Mouse (Mus musculus) midbrain, embryonic 15.5 days (tissue): ENCODE measurements at regions not wholly inside any gene's neighbourhood (a gene's known extent, or its start where the extent isn't known, plus 50 kb on each side); places are given as distances from the start of the nearest gene placed in this dataset.

ENCODE experiments used
- ATAC-seq: fragments of 200-750 bp; cut with Nextera tagmentation; replicated peaks from 2 replicates; pipeline ENCODE4 v1.8.0; 2017; ENCODE audit warnings: moderate TSS enrichment
- H3K27ac ChIP-seq: fragments of 300-500 bp; sonication (generic); 2 replicates; pipeline ENCODE4 v1.5.1; 2015; ENCODE audit warnings: mild to moderate bottlenecking, inconsistent platforms
- H3K27me3 ChIP-seq: fragments of 300-500 bp; sonication (generic); replicated peaks from 2 replicates; pipeline ENCODE4 v1.6.1; 2015; ENCODE audit warnings: inconsistent platforms
- H3K36me3 ChIP-seq: fragments of 300-500 bp; sonication (generic); replicated peaks from 2 replicates; pipeline ENCODE4 v1.6.1; 2015; ENCODE audit warnings: inconsistent platforms
- H3K4me1 ChIP-seq: fragments of 300-500 bp; sonication (generic); 2 replicates; pipeline ENCODE4 v1.6.1; 2015; ENCODE audit warnings: inconsistent platforms
- H3K4me2 ChIP-seq: fragments of 300-500 bp; sonication (generic); 2 replicates; pipeline ENCODE4 v1.6.1; 2015; ENCODE audit warnings: inconsistent platforms, mild to moderate bottlenecking, moderate library complexity
- H3K4me3 ChIP-seq: fragments of 300-500 bp; sonication (generic); 2 replicates; pipeline ENCODE4 v1.5.1; 2015; ENCODE audit warnings: mild to moderate bottlenecking, inconsistent platforms
- H3K9ac ChIP-seq: fragments of 300-500 bp; sonication (generic); 2 replicates; pipeline ENCODE4 v1.6.1; 2015; ENCODE audit warnings: mild to moderate bottlenecking, inconsistent platforms
- H3K9me3 ChIP-seq: fragments of 300-500 bp; sonication (generic); 2 replicates; pipeline ENCODE4 v1.6.1; 2016; ENCODE audit warnings: inconsistent platforms
- WGBS: fragments of 180-500 bp; shearing (Covaris S2); methylation state at CpG from one replicate; pipeline ENCODE4 v1.1.7; 2015; ENCODE audit warnings: mixed read lengths; 5-methylcytosine and 5-hydroxymethylcytosine counted together

DNA sequence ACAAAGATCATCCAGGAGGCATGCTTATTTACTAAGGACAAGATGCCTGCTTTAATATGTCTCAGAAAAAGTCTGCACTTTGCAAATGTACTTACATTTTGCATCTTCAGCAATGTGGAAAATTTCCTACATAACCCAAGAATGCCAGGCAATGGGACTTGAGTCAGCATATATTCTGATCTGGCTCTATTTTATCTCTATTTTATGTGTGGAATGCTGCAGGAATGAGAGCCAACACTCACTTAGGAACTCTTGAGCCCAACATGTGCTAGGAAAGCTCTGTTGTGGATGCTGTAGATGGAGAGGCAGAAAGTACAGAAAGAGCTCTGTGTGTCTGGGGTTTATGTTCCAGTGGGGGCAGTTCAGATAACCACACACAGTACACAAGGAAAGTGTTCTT is 99.0 kb upstream of the Cd93 start:
- H3K27ac ChIP-seq: no peak overlapping the region
- no peak for ATAC-seq
- no peaks in the 10 kb centered on the region for H3K9me3 ChIP-seq
- no peak overlapping the region for H3K4me3 ChIP-seq
- no peaks in the 10 kb centered on the region for H3K4me1 ChIP-seq
- no peak overlapping the region for H3K9ac ChIP-seq
- no peaks in the 10 kb centered on the region for H3K27me3 ChIP-seq
- no peak overlapping the region for H3K4me2 ChIP-seq
- H3K36me3 ChIP-seq: no peaks in the 10 kb centered on the region

DNA sequence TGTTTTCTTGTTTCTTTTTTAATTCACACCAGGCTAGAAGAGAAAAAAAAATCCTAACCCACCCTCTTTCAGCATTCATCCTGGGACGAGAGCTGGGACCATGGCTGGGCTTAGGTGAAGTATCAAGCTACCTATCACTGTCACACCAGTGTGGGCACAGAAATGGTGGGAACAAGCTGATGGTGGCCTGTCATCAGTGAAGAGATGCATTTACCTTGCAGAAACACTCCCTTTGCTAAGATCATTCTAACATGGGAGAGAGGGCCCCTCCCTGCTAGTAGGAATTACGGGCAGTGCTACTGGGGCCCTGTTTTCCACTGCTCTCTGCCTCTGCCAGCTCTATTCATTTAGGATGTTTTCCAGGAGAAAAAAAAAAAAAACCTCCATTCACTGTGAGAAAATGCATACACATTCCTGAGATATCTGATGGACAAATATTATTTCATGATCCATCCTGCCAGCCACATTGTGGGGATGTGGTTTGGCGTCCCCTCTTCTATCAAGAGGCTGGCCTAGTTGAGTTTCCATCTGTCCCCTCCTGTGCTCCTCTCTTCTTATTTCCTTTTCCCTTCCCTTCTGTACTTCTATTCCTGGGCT is 94.6 kb upstream of the Cd93 start:
- H3K27ac ChIP-seq: no peak overlapping the region
- ATAC-seq: no peak
- no peaks in the 10 kb centered on the region for H3K27me3 ChIP-seq
- H3K4me1 ChIP-seq: no peaks in the 10 kb centered on the region
- H3K9me3 ChIP-seq: no peaks in the 10 kb centered on the region
- no peak overlapping the region for H3K4me2 ChIP-seq
- 81% methylated on average over 3 of the region's 3 CpGs for WGBS
- H3K36me3 ChIP-seq: no peaks in the 10 kb centered on the region
- H3K9ac ChIP-seq: no peak overlapping the region
- no peak overlapping the region for H3K4me3 ChIP-seq

DNA sequence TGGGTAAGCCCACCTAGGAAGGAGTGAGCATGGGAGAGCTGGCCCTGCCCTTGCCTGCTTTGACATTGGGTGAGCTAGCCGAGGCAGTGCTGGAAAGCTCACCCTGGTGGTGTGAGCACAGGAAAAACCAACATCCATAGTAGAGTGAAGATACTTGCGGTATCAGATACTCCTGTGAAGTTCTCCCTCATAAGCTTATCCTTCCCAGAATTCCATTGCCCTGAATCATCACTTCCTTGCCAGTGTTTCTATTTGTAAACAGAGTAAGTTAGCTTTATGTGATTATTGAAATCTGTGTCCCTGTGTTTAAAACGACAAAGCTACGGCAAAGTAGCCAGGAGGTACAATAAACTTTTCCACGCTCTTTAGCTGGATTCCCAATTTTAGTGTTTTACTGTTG is 93.9 kb upstream of the Cd93 start:
- no peaks in the 10 kb centered on the region for H3K4me1 ChIP-seq
- H3K27me3 ChIP-seq: no peaks in the 10 kb centered on the region
- no peak for ATAC-seq
- WGBS: 89% methylated on average over 5 of the region's 5 CpGs
- no peaks in the 10 kb centered on the region for H3K9me3 ChIP-seq
- H3K4me2 ChIP-seq: no peak overlapping the region
- H3K9ac ChIP-seq: no peak overlapping the region
- no peak overlapping the region for H3K4me3 ChIP-seq
- no peak overlapping the region for H3K27ac ChIP-seq
- no peaks in the 10 kb centered on the region for H3K36me3 ChIP-seq

DNA sequence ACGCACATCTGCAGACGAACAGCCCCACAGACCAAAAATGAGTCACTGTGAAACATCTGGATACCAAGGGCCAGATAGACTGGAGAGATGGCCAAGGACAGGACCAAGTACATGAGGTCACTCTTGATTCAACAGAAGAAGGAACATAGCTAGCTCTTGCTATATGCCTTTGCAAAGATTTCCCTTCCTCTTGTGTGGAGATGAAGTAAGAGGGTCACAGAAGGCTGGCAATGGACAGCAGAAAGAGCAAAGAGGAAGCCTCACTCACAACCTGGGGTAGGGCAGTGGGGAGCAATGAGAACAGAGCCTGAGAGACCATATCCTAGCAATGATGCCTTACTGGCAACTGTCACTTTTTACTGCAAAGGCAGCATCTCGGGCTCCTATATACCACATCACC is 93.2 kb upstream of the Cd93 start:
- Histone ChIP-seq H3K27me3 (no peaks in the 10 kb centered on the region), H3K36me3 (no peaks in the 10 kb centered on the region), H3K4me2 (no peak overlapping the region), H3K4me3 (no peak overlapping the region), H3K9ac (no peak overlapping the region), H3K9me3 (no peaks in the 10 kb centered on the region), H3K27ac (no peak overlapping the region), H3K4me1 (no peaks in the 10 kb centered on the region)
- no peak for ATAC-seq
- 93% methylated on average over 3 of the region's 3 CpGs for WGBS

DNA sequence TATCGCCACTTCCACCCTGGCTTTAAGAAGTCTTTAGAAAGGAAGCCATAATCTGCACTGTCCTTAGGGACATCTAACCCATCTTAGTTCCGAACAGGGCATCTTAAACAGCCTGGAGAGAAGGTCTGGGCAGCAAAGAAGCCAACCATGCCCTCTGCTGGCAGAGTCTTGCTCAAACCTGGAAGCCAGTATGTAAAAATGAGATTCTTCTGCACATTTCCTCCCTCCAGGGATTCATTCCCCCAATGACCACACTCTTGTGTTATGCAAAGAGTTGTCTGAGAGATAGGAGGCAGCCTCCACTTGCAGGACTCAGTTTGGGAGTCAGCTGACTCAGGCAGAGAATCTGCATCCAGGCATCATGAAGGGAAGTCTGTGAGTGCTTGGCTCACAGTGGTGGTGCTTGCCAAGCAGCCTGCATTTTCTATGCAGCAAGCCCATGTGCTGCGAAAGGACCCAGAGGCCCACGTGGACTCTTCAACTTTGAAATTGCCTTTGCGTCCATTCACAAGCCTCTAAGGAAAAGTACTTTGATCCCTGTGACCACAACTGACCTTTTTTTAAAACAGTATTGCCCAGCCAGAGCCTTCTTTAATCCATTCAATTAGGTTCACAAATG is 92.3 kb upstream of the Cd93 start:
- no peaks in the 10 kb centered on the region for H3K4me1 ChIP-seq
- no peaks in the 10 kb centered on the region for H3K9me3 ChIP-seq
- no peaks in the 10 kb centered on the region for H3K27me3 ChIP-seq
- H3K4me2 ChIP-seq: no peak overlapping the region
- H3K36me3 ChIP-seq: no peaks in the 10 kb centered on the region
- no peak for ATAC-seq
- H3K9ac ChIP-seq: no peak overlapping the region
- no peak overlapping the region for H3K27ac ChIP-seq
- 51% methylated on average over 5 of the region's 5 CpGs for WGBS
- H3K4me3 ChIP-seq: no peak overlapping the region

DNA sequence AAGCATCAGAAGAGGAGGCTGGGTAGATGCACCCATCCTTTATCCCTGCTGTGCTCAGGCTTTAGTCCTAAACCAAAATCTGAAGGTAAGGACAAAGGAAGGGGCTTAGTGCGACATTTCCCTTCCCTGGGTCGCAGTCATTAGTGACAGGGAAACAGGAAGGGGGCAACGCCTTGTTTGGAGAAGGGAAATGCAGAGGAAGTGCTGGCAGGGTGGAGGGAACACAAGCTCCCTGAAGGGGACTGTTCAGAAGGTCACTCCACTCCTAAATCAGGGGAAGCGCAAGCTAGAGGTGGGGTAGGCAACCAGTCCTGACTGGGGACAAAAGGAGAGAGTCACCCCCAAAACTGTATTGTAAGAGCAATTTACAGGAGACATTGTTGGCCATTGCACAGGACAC is 88.7 kb upstream of the Cd93 start:
- no peak overlapping the region for H3K4me3 ChIP-seq
- WGBS: 62% methylated on average over 4 of the region's 4 CpGs
- no peak for ATAC-seq
- H3K36me3 ChIP-seq: no peaks in the 10 kb centered on the region
- H3K4me2 ChIP-seq: no peak overlapping the region
- no peaks in the 10 kb centered on the region for H3K9me3 ChIP-seq
- H3K4me1 ChIP-seq: no peaks in the 10 kb centered on the region
- no peak overlapping the region for H3K9ac ChIP-seq
- no peaks in the 10 kb centered on the region for H3K27me3 ChIP-seq
- H3K27ac ChIP-seq: no peak overlapping the region

DNA sequence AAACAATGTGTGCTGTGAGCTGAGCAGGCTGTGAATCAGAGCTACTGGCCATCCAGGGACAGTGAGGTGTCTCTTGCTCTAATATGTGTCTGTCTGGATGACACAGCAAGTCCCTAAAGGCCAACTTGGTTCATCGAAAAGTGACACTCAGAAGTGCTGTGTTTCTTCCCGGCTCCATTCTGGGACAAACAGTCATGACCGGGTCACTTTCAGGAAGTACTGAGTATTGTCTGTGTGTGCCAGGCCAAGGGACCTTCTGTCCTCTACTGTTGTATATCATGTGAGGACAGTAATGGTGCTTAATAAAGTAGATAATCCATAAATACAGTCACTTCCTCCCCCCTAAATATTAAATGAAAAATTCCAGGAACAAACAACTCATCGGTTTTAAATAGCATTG is 87.2 kb upstream of the Cd93 start:
- no peak overlapping the region for H3K9ac ChIP-seq
- no peak overlapping the region for H3K4me2 ChIP-seq
- H3K27ac ChIP-seq: no peak overlapping the region
- 86% methylated on average over 4 of the region's 4 CpGs for WGBS
- H3K9me3 ChIP-seq: no peaks in the 10 kb centered on the region
- no peaks in the 10 kb centered on the region for H3K27me3 ChIP-seq
- H3K36me3 ChIP-seq: no peaks in the 10 kb centered on the region
- H3K4me1 ChIP-seq: no peaks in the 10 kb centered on the region
- ATAC-seq: no peak
- H3K4me3 ChIP-seq: no peak overlapping the region

DNA sequence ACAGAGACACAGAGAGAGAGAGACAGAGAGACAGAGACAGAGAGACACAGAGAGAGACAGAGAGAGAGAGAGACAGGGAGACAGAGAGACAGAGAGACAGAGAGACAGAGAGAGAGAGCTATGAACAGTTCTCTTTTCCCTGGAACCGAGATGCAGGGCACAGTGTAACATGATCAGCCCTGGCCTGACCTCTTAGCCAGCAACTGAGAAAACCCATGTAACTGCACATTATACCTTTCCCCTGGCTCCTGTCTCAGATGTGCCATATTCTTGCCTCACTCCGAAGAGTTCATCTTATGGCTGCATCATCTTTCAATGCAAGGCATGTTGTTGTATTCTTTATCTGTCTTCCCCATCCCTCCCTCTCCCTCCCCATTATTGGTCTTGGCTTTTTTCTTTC is 86.5 kb upstream of the Cd93 start:
- Histone ChIP-seq H3K9me3 (no peaks in the 10 kb centered on the region), H3K27ac (no peak overlapping the region), H3K27me3 (no peaks in the 10 kb centered on the region), H3K4me2 (no peak overlapping the region), H3K4me3 (no peak overlapping the region), H3K4me1 (no peaks in the 10 kb centered on the region), H3K9ac (no peak overlapping the region), H3K36me3 (no peaks in the 10 kb centered on the region)
- 67% methylated on average over 2 of the region's 2 CpGs for WGBS
- ATAC-seq: no peak

DNA sequence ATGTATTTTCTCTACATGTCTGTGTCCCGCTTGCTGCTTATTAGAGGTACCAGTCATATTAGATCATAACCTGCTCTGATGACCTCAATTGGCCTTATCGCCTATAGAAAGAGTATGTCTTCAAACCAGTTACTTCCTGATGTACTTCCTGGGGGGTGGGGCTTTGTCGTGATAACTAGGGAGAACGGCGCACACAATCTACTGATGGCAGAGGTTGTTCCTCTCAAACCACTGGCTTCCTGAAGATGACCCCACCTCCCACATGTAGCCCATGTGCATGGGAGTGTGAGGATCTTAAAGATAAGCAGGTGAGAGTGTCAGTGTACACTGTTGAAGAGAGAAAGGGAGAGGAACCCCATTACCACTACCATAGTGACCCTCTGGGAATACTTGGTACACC is 84.4 kb upstream of the Cd93 start:
- ATAC-seq: no peak
- no peak overlapping the region for H3K4me3 ChIP-seq
- 90% methylated on average over 5 of the region's 5 CpGs for WGBS
- H3K4me2 ChIP-seq: no peak overlapping the region
- H3K27me3 ChIP-seq: no peaks in the 10 kb centered on the region
- H3K9me3 ChIP-seq: no peaks in the 10 kb centered on the region
- H3K4me1 ChIP-seq: no peaks in the 10 kb centered on the region
- H3K36me3 ChIP-seq: no peaks in the 10 kb centered on the region
- no peak overlapping the region for H3K27ac ChIP-seq
- H3K9ac ChIP-seq: no peak overlapping the region

DNA sequence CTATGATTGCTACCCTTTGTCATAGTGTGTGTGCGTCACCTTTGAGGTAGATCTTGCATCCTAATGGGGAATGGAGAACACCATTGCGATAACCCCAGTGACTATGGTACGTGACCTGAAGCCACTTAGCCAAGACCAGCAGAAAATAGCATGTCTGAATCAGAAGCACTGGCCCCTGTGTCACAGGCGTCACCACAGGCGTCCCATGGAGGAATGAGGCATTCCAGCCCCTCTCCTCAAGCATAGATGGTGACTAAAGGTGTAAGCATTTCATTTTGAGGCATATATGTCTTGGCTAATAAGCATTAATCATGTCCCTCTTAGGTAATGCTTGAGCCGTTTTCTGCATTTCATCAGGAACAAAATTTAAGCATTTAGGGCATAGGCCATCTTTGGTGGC is 82.1 kb upstream of the Cd93 start:
- 90% methylated on average over 6 of the region's 6 CpGs for WGBS
- Histone ChIP-seq H3K9ac (no peak overlapping the region), H3K4me2 (no peak overlapping the region), H3K36me3 (no peaks in the 10 kb centered on the region), H3K9me3 (no peaks in the 10 kb centered on the region), H3K27ac (no peak overlapping the region), H3K4me1 (no peaks in the 10 kb centered on the region), H3K27me3 (no peaks in the 10 kb centered on the region), H3K4me3 (no peak overlapping the region)
- no peak for ATAC-seq

DNA sequence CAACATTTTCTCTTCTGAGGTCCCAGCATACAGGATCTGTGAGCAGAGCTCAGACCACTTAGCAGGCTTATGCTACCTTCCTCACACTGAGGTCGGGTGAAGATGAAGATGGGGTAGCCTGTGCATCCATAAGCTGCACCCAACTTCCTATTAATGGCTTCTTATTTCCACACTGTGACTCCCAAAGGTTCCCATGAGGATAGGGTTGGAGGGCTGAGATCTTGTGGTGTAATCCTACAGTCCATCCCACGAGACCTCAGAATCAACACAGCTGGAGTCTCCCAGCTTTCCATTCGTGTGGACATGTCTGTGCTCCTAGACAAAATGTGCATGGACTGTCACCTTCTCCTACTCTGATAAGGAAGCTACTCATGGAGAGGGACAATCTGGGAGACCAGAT is 80.0 kb upstream of the Cd93 start:
- ATAC-seq: no peak
- WGBS: 85% methylated on average over 3 of the region's 3 CpGs
- Histone ChIP-seq H3K4me1 (no peaks in the 10 kb centered on the region), H3K27me3 (no peaks in the 10 kb centered on the region), H3K4me3 (no peak overlapping the region), H3K36me3 (no peaks in the 10 kb centered on the region), H3K4me2 (no peak overlapping the region), H3K9ac (no peak overlapping the region), H3K27ac (no peak overlapping the region), H3K9me3 (no peaks in the 10 kb centered on the region)

DNA sequence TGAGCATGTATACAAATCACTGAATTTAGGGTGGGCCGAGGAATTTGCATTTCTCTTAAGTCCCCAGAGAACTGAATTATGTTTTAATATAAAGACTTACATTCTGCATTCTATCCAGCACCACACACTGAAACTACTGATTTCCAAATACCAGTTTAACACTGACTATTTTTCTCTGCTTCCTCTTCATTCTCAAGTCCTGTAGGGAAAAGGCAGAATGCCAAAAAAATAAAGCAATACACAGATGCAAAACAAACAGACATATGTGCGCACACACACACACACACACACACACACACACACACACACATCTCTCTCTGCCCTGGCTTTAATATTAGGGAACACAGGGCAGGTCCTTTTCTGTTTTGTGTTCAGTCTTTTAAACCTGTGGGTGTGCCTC is 79.6 kb upstream of the Cd93 start:
- ATAC-seq: no peak
- Histone ChIP-seq H3K4me3 (no peak overlapping the region), H3K27me3 (no peaks in the 10 kb centered on the region), H3K4me1 (no peaks in the 10 kb centered on the region), H3K27ac (no peak overlapping the region), H3K4me2 (no peak overlapping the region), H3K9me3 (no peaks in the 10 kb centered on the region), H3K36me3 (no peaks in the 10 kb centered on the region), H3K9ac (no peak overlapping the region)
- WGBS: 87% methylated on average over 2 of the region's 2 CpGs

DNA sequence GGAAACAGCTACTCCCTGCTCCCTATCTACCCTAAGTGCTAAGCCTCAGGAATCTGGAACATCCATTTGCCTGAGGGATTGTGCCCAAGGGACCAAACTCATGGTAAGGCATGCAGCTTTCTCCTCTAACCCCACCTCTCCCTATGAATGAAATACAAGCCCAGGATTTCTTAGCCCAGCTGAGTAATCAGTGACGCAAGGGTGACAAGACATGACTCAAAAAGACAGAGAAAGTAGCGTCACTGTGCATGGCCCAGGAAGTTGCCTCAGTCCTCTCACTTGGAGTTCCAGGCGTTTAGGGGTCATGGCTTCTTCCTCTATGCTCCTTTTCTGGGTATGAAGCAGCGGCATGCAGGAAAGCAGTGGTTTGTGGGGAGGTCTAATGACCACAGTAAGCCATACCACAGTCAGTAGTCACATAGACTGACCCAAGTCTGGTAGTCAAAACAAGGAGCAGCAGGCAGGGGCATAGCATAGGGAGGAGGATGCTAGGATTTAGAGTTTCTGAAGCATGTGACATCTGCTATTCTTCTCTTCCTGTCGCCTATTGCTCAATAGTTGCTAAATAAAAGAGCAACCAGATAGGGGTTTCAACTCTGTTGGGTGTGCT is 78.7 kb upstream of the Cd93 start:
- H3K36me3 ChIP-seq: no peaks in the 10 kb centered on the region
- H3K4me3 ChIP-seq: no peak overlapping the region
- H3K27me3 ChIP-seq: no peaks in the 10 kb centered on the region
- no peak overlapping the region for H3K9ac ChIP-seq
- no peak overlapping the region for H3K4me2 ChIP-seq
- 75% methylated on average over 5 of the region's 5 CpGs for WGBS
- no peak for ATAC-seq
- no peak overlapping the region for H3K27ac ChIP-seq
- H3K9me3 ChIP-seq: no peaks in the 10 kb centered on the region
- H3K4me1 ChIP-seq: no peaks in the 10 kb centered on the region
